Mouse (Mus musculus): Measurements from ENCODE around the gene Wdtc1. TPM values are rescaled to one million over a fixed set of nuclear protein-coding genes. Genes with fewer than 3 reads are reported as not detected.

Gene Wdtc1
- total RNA-seq, 1 experiment, result 91.8 TPM

DNA sequence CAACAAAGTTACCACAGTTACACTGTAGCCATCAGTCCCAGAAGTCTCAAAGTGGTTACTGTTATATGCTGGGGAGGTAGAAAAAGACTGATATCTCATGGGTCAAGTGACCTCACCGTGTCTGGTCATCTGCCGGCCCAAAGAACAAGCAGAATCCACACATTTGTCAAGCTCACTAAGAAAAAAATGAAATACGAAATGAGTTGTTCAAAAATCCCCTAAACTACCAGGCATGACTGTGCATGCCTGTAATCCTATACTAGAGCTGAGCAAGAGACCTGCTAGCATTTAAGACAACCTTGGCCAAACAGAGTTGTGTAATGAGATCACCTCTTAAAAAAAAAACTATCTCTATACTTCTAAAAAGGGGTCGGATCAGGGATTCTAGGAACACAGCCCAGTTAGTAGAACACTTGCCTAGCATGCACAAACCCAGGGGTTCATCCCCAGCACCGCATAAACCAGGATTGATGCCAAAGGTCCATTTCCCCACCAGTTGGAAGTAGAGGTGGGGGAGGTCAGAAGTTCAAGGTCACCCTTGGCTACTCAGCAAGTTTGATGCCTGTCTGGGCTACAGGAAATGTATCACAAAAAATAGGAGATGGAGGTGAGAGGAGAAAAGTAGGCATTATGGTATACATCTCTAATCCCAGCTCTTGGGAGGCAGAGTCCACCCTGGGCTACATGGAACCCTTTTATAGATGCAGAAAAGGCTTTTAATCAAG is 5.1 kb downstream of the Wdtc1 start:
- no peaks in the 10 kb centered on the region for H3K9me3 ChIP-seq (ENCODE audit: control insufficient read depth, insufficient read depth, low read depth, low read length)
- peak overlapping the region in 1 of 2 experiments; percentile 32; a peak in 2 of 4 replicates for H3K4me3 ChIP-seq (ENCODE audit: insufficient read depth in 1 of 2, low read depth in 1 of 2, low read length in 2 of 2, poor library complexity in 1 of 2, severe bottlenecking in 1 of 2)
- no peak for TF ChIP-seq HCFC1 (IDR thresholded peaks at IDR 0.05; ENCODE audit: borderline replicate concordance, insufficient read depth, low read length)
- 0 out of 2 replicates have a peak, but pooled peaks have one; percentile 18 for TF ChIP-seq CHD2 (IDR thresholded peaks at IDR 0.05; ENCODE audit: low read depth, low read length)
- peaks cover 2 to 10% of the 10 kb centered on the region in 2 experiments; a peak in 3 of 4 replicates for H3K4me1 ChIP-seq (ENCODE audit: control insufficient read depth in 2 of 2, insufficient read depth in 2 of 2, low read length in 2 of 2, poor library complexity in 1 of 2)
- peak overlapping the region; percentile 65; the same call in 1 of the 2 replicates for H3K9ac ChIP-seq (ENCODE audit: insufficient read depth, low read depth, low read length, poor library complexity, severe bottlenecking)
- in situ Hi-C loops (cut with MboI; ENCODE audit: low sequenced_read_pairs in 2 of 2, unreplicated experiment in 2 of 2), result no loop called here
- no peak for DNase-seq (ENCODE audit: low read depth, low spot score)
- H3K27ac ChIP-seq (ENCODE audit: insufficient read depth, low read depth, low read length, poor library complexity, severe bottlenecking), result peak overlapping the region; percentile 88; the same call in 1 of the 2 replicates
- H3K36me3 ChIP-seq (ENCODE audit: control insufficient read depth, insufficient read depth, low read length, poor library complexity, severe bottlenecking), result no peaks in the 10 kb centered on the region

DNA sequence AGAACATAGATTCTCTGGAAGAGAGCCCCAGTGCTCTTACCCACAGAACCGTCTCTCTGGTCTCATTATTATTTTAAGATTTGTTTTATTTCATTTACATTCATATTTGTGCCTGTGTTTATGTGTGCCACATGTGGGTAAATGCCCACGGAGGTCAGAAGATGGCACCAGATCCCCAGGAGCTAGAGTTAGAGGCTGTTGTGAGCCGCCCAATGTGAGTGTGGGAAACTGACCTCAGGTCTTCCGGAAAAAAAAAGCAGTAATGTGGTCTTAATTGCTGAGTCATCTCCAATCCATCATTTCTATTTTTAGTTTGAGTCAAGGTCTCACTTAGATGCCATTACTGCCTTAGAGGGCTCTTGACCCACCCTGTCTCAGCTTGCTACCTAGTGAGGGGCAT is 5.7 kb downstream of the Wdtc1 start:
- in situ Hi-C loops (cut with MboI; ENCODE audit: low sequenced_read_pairs in 2 of 2, unreplicated experiment in 2 of 2), result no loop called here
- Histone ChIP-seq H3K4me1 (ENCODE audit: control insufficient read depth in 2 of 2, insufficient read depth in 2 of 2, low read length in 2 of 2, poor library complexity in 1 of 2) (peaks cover 3 to 10% of the 10 kb centered on the region in 2 experiments; a peak in 3 of 4 replicates), H3K27ac (ENCODE audit: insufficient read depth, low read depth, low read length, poor library complexity, severe bottlenecking) (peak overlapping the region; percentile 88; the same call in 1 of the 2 replicates), H3K4me3 (ENCODE audit: insufficient read depth in 1 of 2, low read depth in 1 of 2, low read length in 2 of 2, poor library complexity in 1 of 2, severe bottlenecking in 1 of 2) (peak overlapping the region in 1 of 2 experiments; percentile 32; a peak in 2 of 4 replicates), H3K9me3 (ENCODE audit: control insufficient read depth, insufficient read depth, low read depth, low read length) (no peaks in the 10 kb centered on the region), H3K9ac (ENCODE audit: insufficient read depth, low read depth, low read length, poor library complexity, severe bottlenecking) (peak overlapping the region; percentile 65; the same call in 1 of the 2 replicates), H3K36me3 (ENCODE audit: control insufficient read depth, insufficient read depth, low read length, poor library complexity, severe bottlenecking) (no peaks in the 10 kb centered on the region)
- TF ChIP-seq CHD2 (IDR thresholded peaks at IDR 0.05; ENCODE audit: low read depth, low read length) (no peak), ZNF384 (IDR thresholded peaks at IDR 0.05; ENCODE audit: low read depth, low read length) (no peak), MAFK (IDR thresholded peaks at IDR 0.05; ENCODE audit: insufficient read depth, low read depth, low read length) (peak; percentile 87)
- no peak for DNase-seq (ENCODE audit: low read depth, low spot score)

DNA sequence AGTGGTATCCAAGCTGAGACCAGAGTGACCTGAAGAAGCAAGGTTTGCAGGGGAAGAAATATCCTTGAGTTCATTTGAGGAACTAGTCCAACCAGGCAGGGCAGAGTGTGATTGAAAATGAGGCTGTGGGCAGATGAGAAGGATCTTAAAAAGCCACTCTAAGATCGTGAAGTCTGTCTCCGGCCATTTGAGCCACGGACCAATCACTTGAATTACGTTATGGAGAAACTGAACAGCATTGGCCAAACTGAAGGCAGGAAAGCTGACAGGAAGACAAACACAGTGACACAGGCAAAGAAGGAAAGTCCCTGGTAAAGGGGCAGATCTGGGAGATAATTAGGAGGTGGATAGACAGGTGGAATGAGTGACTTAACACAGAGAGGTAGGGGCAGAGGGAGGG is 6.7 kb downstream of the Wdtc1 start:
- H3K9me3 ChIP-seq (ENCODE audit: control insufficient read depth, insufficient read depth, low read depth, low read length), result no peaks in the 10 kb centered on the region
- TF ChIP-seq CHD2 (IDR thresholded peaks at IDR 0.05; ENCODE audit: low read depth, low read length) (no peak), ZNF384 (IDR thresholded peaks at IDR 0.05; ENCODE audit: low read depth, low read length) (no peak), MAFK (IDR thresholded peaks at IDR 0.05; ENCODE audit: insufficient read depth, low read depth, low read length) (no peak), HCFC1 (IDR thresholded peaks at IDR 0.05; ENCODE audit: borderline replicate concordance, insufficient read depth, low read length) (no peak), ZC3H11A (IDR thresholded peaks at IDR 0.05; ENCODE audit: borderline replicate concordance, low read depth, low read length) (no peak)
- in situ Hi-C loops (cut with MboI; ENCODE audit: low sequenced_read_pairs in 2 of 2, unreplicated experiment in 2 of 2), result no loop called here

DNA sequence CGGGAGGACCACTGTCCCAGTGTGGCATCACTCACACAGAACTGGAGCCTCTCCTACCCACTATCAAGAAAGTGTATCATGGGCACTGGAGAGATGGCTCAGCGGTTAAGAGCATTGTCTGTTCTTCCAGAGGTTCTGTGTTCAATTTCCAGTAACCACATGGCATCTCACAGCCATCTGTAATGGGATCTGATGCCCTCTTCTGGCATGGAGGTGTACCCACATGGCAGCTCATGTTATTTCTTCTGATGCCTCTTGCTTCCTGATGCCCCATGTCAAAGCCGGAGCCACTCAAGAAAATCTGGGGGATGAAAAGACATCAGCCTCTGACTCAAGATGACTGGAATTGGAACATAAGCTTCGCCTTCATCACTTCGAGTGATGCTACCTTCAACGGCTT is 7.6 kb downstream of the Wdtc1 start:
- Histone ChIP-seq H3K9me3 (ENCODE audit: control insufficient read depth, insufficient read depth, low read depth, low read length) (no peaks in the 10 kb centered on the region), H3K9ac (ENCODE audit: insufficient read depth, low read depth, low read length, poor library complexity, severe bottlenecking) (no peak overlapping the region), H3K27ac (ENCODE audit: insufficient read depth, low read depth, low read length, poor library complexity, severe bottlenecking) (no peak overlapping the region), H3K4me1 (ENCODE audit: control insufficient read depth in 2 of 2, insufficient read depth in 2 of 2, low read length in 2 of 2, poor library complexity in 1 of 2) (peaks cover 3 to 10% of the 10 kb centered on the region in 2 experiments; a peak in 3 of 4 replicates), H3K36me3 (ENCODE audit: control insufficient read depth, insufficient read depth, low read length, poor library complexity, severe bottlenecking) (no peaks in the 10 kb centered on the region), H3K4me3 (ENCODE audit: insufficient read depth in 1 of 2, low read depth in 1 of 2, low read length in 2 of 2, poor library complexity in 1 of 2, severe bottlenecking in 1 of 2) (no peak overlapping the region)
- in situ Hi-C loops (cut with MboI; ENCODE audit: low sequenced_read_pairs in 2 of 2, unreplicated experiment in 2 of 2), result no loop called here
- no peak for DNase-seq (ENCODE audit: low read depth, low spot score)
- TF ChIP-seq ZC3H11A (IDR thresholded peaks at IDR 0.05; ENCODE audit: borderline replicate concordance, low read depth, low read length) (no peak), CHD2 (IDR thresholded peaks at IDR 0.05; ENCODE audit: low read depth, low read length) (no peak), ZNF384 (IDR thresholded peaks at IDR 0.05; ENCODE audit: low read depth, low read length) (no peak), MAFK (IDR thresholded peaks at IDR 0.05; ENCODE audit: insufficient read depth, low read depth, low read length) (no peak), HCFC1 (IDR thresholded peaks at IDR 0.05; ENCODE audit: borderline replicate concordance, insufficient read depth, low read length) (no peak)

More for the DNA sequence above, 6.7 kb downstream of the Wdtc1 start:
- H3K4me3 ChIP-seq (ENCODE audit: insufficient read depth in 1 of 2, low read depth in 1 of 2, low read length in 2 of 2, poor library complexity in 1 of 2, severe bottlenecking in 1 of 2), result 0 out of 4 replicates have a peak overlapping the region, but pooled peaks of 1 of the 2 experiments have one; percentile 2
- 0 out of 2 replicates have a peak overlapping the region, but pooled peaks have one; percentile 10 for H3K9ac ChIP-seq (ENCODE audit: insufficient read depth, low read depth, low read length, poor library complexity, severe bottlenecking)
- H3K36me3 ChIP-seq (ENCODE audit: control insufficient read depth, insufficient read depth, low read length, poor library complexity, severe bottlenecking), result no peaks in the 10 kb centered on the region
- DNase-seq (ENCODE audit: low read depth, low spot score), result no peak
- peaks cover 3 to 10% of the 10 kb centered on the region in 2 experiments; a peak in 3 of 4 replicates for H3K4me1 ChIP-seq (ENCODE audit: control insufficient read depth in 2 of 2, insufficient read depth in 2 of 2, low read length in 2 of 2, poor library complexity in 1 of 2)
- no peak overlapping the region for H3K27ac ChIP-seq (ENCODE audit: insufficient read depth, low read depth, low read length, poor library complexity, severe bottlenecking)
